Mouse (Mus musculus): ENCODE measurements around the gene Il9. TPM values are rescaled to one million over a fixed set of nuclear protein-coding genes. Genes with fewer than 3 reads are reported as not detected.

Il9 gene
- polyA plus RNA-seq, 1 experiment from 2014 or later, result not detected

DNA sequence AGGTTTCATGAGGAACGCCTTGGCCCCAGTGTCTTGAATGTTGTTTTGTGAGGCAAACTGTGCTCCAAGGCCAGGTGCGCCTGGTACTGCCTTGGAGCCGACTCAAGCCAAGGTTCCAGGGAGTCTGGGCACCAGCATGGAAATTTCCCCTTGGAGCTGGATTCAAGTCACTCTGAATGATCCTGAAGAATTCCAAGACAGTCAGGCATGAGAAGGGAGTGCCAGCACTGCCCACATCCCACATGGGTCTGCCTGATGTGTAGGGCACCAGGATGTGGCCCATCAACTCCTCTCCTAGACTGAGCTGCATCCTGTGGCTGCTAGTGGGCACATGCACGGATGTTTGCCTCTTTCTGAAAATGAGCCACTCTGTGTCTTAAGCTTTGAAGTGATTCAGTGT, 13.5 kb downstream of the Il9 start:
- Histone ChIP-seq H3K27me3 (peaks cover 6% of the 10 kb centered on the region; the same call in 1 of the 2 replicates), H3K9ac (replicated peaks) (no peak overlapping the region), H3K4me2 (replicated peaks) (no peak overlapping the region), H3K27ac (replicated peaks) (no peak overlapping the region), H3K9me3 (no peaks in the 10 kb centered on the region), H3K4me1 (no peaks in the 10 kb centered on the region), H3K4me3 (no peak overlapping the region), H3K36me3 (no peaks in the 10 kb centered on the region)
- 93% methylated on average over 4 of the region's 4 CpGs for WGBS
- ATAC-seq (ENCODE audit: low FRiP score, low read depth), result no peak

DNA sequence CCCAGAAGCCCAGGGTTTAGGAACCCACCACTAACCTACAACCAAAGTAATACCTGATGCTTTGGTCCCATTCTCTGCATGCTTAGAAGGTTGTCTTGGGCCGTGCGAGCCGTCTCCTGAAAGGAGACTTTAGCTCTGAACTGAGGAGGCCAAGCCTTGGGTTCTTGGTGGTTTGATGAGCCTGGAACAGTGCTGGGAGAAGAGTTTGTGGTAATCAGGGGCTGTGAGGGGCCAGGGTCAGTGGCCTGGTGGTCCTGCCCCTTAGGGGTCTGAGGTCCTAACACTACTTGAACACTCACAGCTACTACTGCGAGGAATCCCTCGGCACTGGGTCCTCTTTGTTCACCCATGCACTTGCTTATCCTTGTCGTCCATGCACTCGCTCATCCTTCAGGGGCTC, 14.3 kb downstream of the Il9 start:
- Histone ChIP-seq H3K36me3 (no peaks in the 10 kb centered on the region), H3K9me3 (no peaks in the 10 kb centered on the region), H3K27ac (replicated peaks) (no peak overlapping the region), H3K4me2 (replicated peaks) (no peak overlapping the region), H3K27me3 (peaks cover 3% of the 10 kb centered on the region; the same call in 1 of the 2 replicates), H3K4me3 (no peak overlapping the region), H3K9ac (replicated peaks) (no peak overlapping the region), H3K4me1 (no peaks in the 10 kb centered on the region)
- no peak for ATAC-seq (ENCODE audit: low FRiP score, low read depth)
- 95% methylated on average over 7 of the region's 7 CpGs for WGBS

GRCm38 (mm10) chr13:56463750-56464149, 18.3 kb downstream of the Il9 start:
- no peaks in the 10 kb centered on the region for H3K27me3 ChIP-seq
- no peaks in the 10 kb centered on the region for H3K36me3 ChIP-seq
- 81% methylated on average over 6 of the region's 6 CpGs for WGBS
- no peak for ATAC-seq (ENCODE audit: low FRiP score, low read depth)
- H3K27ac ChIP-seq (replicated peaks), result no peak overlapping the region
- H3K9ac ChIP-seq (replicated peaks), result no peak overlapping the region
- no peaks in the 10 kb centered on the region for H3K9me3 ChIP-seq
- H3K4me3 ChIP-seq, result no peak overlapping the region
- H3K4me1 ChIP-seq, result no peaks in the 10 kb centered on the region
- no peak overlapping the region for H3K4me2 ChIP-seq (replicated peaks)

DNA sequence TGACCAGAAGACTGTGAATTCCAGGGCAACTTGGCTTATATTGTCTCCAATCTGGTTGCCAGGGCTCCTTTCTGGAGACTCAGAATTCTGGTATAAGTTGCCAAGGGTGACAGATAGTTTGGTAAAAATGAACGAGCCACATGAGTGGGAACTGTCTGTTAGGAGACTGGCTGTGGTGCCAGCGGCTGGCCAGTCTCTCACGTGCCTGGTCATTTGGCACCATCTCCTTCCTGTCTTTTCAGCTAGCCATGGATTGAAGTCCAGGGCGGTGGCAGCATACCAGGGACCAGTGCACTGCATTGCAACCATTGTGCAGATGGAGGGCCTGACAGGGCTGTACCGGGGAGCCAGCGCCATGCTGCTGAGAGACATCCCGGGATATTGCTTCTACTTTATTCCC, 18.8 kb downstream of the Il9 start:
- Histone ChIP-seq H3K27ac (replicated peaks) (no peak overlapping the region), H3K4me2 (replicated peaks) (no peak overlapping the region), H3K4me1 (no peaks in the 10 kb centered on the region), H3K9ac (replicated peaks) (no peak overlapping the region), H3K9me3 (no peaks in the 10 kb centered on the region), H3K27me3 (no peaks in the 10 kb centered on the region), H3K4me3 (no peak overlapping the region), H3K36me3 (no peaks in the 10 kb centered on the region)
- 90% methylated on average over 7 of the region's 7 CpGs for whole genome bisulfite sequencing
- ATAC-seq (ENCODE audit: low FRiP score, low read depth), result no peak

DNA sequence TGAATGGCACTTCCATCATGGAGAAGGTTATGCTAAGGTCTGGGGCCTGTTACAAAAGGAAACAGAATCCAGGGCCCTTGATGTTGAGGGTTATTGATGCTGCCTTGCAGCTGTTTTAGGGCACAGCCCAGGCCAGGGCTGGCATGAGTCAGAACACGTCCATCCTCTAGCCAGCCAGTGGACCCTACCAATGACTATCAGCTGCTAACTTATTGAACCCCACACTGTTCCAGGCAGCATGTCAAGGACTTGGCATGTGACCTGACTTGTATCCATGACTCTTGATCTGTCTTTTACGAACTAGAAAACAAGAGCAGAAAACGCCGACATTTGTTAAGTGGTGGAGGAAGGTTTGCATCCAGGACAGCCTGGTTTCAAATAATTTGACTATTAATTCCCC, 19.3 kb downstream of the Il9 start:
- Histone ChIP-seq H3K36me3 (no peaks in the 10 kb centered on the region), H3K4me2 (replicated peaks) (no peak overlapping the region), H3K9me3 (no peaks in the 10 kb centered on the region), H3K27me3 (no peaks in the 10 kb centered on the region), H3K9ac (replicated peaks) (no peak overlapping the region), H3K4me1 (no peaks in the 10 kb centered on the region), H3K4me3 (no peak overlapping the region), H3K27ac (replicated peaks) (no peak overlapping the region)
- no peak for ATAC-seq (ENCODE audit: low FRiP score, low read depth)
- 89% methylated on average over 4 of the region's 4 CpGs for WGBS

GRCm38 (mm10) chr13:56461460-56461859, 20.6 kb downstream of the Il9 start:
- Histone ChIP-seq H3K4me3 (no peak overlapping the region), H3K4me2 (replicated peaks) (no peak overlapping the region), H3K9ac (replicated peaks) (no peak overlapping the region), H3K4me1 (no peaks in the 10 kb centered on the region), H3K27me3 (no peaks in the 10 kb centered on the region), H3K36me3 (no peaks in the 10 kb centered on the region), H3K9me3 (no peaks in the 10 kb centered on the region), H3K27ac (replicated peaks) (no peak overlapping the region)
- no peak for ATAC-seq (ENCODE audit: low FRiP score, low read depth)
- WGBS, result 88% methylated on average over 4 of the region's 4 CpGs

DNA sequence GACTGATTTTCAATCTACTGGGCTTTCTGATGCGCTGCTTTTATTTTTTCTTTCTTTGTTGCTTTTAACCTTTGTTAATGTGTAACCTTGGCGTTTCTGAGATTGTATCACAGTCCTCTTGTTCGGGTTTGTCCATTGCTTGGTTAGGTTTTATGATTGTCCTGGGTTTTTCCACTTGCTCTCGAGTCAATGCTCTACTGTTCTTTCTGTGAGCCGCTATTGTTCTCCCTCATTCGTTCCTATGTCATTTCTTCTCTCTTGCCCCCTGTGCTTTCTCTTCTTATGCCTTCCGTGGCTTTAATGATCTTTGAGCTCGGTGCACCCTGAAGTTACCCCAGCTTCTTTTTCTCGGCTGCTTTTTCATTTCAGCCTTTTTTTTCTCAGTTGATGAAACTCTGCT, 24.0 kb downstream of the Il9 start:
- no peak overlapping the region for H3K27ac ChIP-seq (replicated peaks)
- H3K4me2 ChIP-seq (replicated peaks), result no peak overlapping the region
- no peaks in the 10 kb centered on the region for H3K36me3 ChIP-seq
- no peak overlapping the region for H3K9ac ChIP-seq (replicated peaks)
- ATAC-seq (ENCODE audit: low FRiP score, low read depth), result no peak
- no peaks in the 10 kb centered on the region for H3K27me3 ChIP-seq
- 59% methylated on average over 9 of the region's 9 CpGs for WGBS
- no peaks in the 10 kb centered on the region for H3K9me3 ChIP-seq
- H3K4me1 ChIP-seq, result no peaks in the 10 kb centered on the region
- H3K4me3 ChIP-seq, result no peak overlapping the region

GRCm38 (mm10) chr13:56450035-56450434, 32.0 kb downstream of the Il9 start:
- no peaks in the 10 kb centered on the region for H3K4me1 ChIP-seq
- H3K4me3 ChIP-seq, result no peak overlapping the region
- H3K27ac ChIP-seq (replicated peaks), result no peak overlapping the region
- no peaks in the 10 kb centered on the region for H3K36me3 ChIP-seq
- WGBS, result 86% methylated on average over 8 of the region's 8 CpGs
- no peak for ATAC-seq (ENCODE audit: low FRiP score, low read depth)
- no peak overlapping the region for H3K9ac ChIP-seq (replicated peaks)
- no peak overlapping the region for H3K4me2 ChIP-seq (replicated peaks)
- H3K27me3 ChIP-seq, result no peaks in the 10 kb centered on the region
- no peaks in the 10 kb centered on the region for H3K9me3 ChIP-seq

DNA sequence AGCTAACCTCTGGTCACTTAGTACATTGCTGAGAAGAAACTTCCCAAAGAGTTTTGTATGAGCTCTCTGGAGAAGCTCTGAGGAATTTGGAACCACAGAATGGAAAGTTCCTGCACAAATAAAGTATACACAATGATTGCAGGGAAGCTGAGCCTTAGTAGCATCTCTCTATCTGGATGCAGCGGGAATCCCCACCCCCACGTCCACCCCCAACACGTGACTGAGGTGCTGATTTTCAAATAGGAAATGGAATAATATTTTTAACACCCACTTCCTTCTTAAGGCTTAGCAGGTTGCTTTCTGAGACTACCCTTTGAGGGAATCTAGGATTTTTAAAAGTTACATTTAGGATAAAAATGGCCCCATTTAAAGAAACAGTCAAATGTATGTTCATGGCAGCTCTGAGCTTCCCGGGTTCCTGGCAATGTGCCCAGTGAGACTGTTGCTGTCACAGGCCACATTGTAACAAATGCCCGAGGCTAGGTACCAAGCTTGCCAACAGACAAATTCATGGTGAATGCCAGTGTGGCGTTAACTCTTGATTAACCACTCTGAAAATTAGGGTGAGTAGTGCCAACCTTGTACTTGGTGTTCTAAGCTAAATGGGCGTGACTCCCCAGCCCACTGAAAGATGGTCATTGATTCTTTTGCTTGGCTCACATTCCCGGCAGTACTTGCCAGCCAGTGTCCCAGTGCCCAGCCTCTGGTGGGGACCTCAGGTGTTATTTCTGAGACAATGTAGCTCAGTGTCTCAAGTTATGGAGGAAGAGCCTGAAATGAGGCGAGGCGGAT, 32.6 kb downstream of the Il9 start:
- H3K4me1 ChIP-seq, result no peaks in the 10 kb centered on the region
- H3K4me3 ChIP-seq, result no peak overlapping the region
- no peak overlapping the region for H3K27ac ChIP-seq (replicated peaks)
- no peak overlapping the region for H3K4me2 ChIP-seq (replicated peaks)
- no peak overlapping the region for H3K9ac ChIP-seq (replicated peaks)
- no peak for ATAC-seq (ENCODE audit: low FRiP score, low read depth)
- no peaks in the 10 kb centered on the region for H3K9me3 ChIP-seq
- no peaks in the 10 kb centered on the region for H3K36me3 ChIP-seq
- H3K27me3 ChIP-seq, result no peaks in the 10 kb centered on the region
- WGBS, result 83% methylated on average over 10 of the region's 10 CpGs

DNA sequence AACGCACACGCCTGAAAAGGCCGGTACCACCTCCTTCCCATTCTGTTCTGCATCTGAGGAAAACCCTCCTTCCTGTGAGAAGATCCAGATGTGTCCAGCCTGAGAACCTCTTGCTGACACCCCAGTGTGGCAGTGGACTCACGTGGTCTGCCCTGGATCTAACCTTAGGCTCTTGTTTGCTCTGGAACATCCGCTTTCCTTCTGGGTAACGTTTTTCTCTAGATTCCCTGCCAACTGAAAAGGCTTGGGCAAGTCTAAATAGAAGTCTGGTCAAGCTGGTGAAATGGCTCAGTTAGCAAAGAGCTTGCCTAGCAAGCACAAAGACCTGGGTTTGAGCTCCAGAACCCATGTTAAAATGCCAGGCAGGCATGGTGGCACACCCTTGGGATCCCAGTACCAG, 37.0 kb downstream of the Il9 start:
- peaks cover 13% of the 10 kb centered on the region for H3K27me3 ChIP-seq
- H3K9ac ChIP-seq (replicated peaks), result no peak overlapping the region
- no peaks in the 10 kb centered on the region for H3K36me3 ChIP-seq
- H3K4me1 ChIP-seq, result no peaks in the 10 kb centered on the region
- WGBS, result 89% methylated on average over 6 of the region's 6 CpGs
- H3K9me3 ChIP-seq, result no peaks in the 10 kb centered on the region
- no peak overlapping the region for H3K27ac ChIP-seq (replicated peaks)
- H3K4me3 ChIP-seq, result no peak overlapping the region
- H3K4me2 ChIP-seq (replicated peaks), result no peak overlapping the region
- no peak for ATAC-seq (ENCODE audit: low FRiP score, low read depth)

- Histone ChIP-seq H3K27me3 (peaks cover 22% of the 10 kb centered on the region), H3K9me3 (no peaks in the 10 kb centered on the region), H3K4me2 (replicated peaks) (no peak overlapping the region), H3K4me3 (no peak overlapping the region), H3K9ac (replicated peaks) (no peak overlapping the region), H3K4me1 (no peaks in the 10 kb centered on the region), H3K36me3 (no peaks in the 10 kb centered on the region), H3K27ac (replicated peaks) (no peak overlapping the region)
- 91% methylated on average over 3 of the region's 3 CpGs for WGBS
- ATAC-seq (ENCODE audit: low FRiP score, low read depth), result no peak
Observed at GRCm38 (mm10) chr13:56444112-56444511, 37.9 kb downstream of the Il9 start.

GRCm38 (mm10) chr13:56443411-56443810, 38.6 kb downstream of the Il9 start:
- 78% methylated on average over 7 of the region's 7 CpGs for WGBS
- Histone ChIP-seq H3K9me3 (no peaks in the 10 kb centered on the region), H3K4me1 (peaks cover 3% of the 10 kb centered on the region), H3K9ac (replicated peaks) (no peak overlapping the region), H3K27ac (replicated peaks) (no peak overlapping the region), H3K4me2 (replicated peaks) (no peak overlapping the region), H3K27me3 (peaks cover 29% of the 10 kb centered on the region), H3K4me3 (no peak overlapping the region), H3K36me3 (no peaks in the 10 kb centered on the region)
- ATAC-seq (ENCODE audit: low FRiP score, low read depth), result no peak
